Mouse (Mus musculus) MEL (cell line): ENCODE data around the gene Atg9b. TPM values are rescaled to one million over a fixed set of nuclear protein-coding genes. Genes with fewer than 3 reads are reported as not detected.

Experiments
- DNase-seq: peaks from one replicate; pipeline ENCODE4 v3.0.0; 2011; ENCODE audit warnings: low read depth, low spot score
- H3K27ac ChIP-seq: 2 replicates; pipeline ENCODE4 v1.5.1; 2012; ENCODE audit warnings: low read depth, mild to moderate bottlenecking, control low read depth, low read length, moderate library complexity; ENCODE audit not compliant: control insufficient read depth
- H3K27me3 ChIP-seq, 2 experiments: fragments of 150-350 bp in 1 of 2; sonication (generic) in 1 of 2; 2 replicates each; pipeline ENCODE4 v1.6.1; 2012; ENCODE audit warnings: low read length in 2 of 2, mild to moderate bottlenecking in 2 of 2, improper control_type of control experiment in 1 of 2, moderate library complexity in 1 of 2; ENCODE audit not compliant: insufficient read depth in 2 of 2, control insufficient read depth in 1 of 2
- H3K36me3 ChIP-seq, 2 experiments: 2 replicates each; pipeline ENCODE4 v1.6.1; 2012 to 2014; ENCODE audit warnings: low read length in 2 of 2, improper control_type of control experiment in 1 of 2, inconsistent platforms in 1 of 2, mild to moderate bottlenecking in 1 of 2; ENCODE audit not compliant: insufficient read depth in 2 of 2, control insufficient read depth in 1 of 2
- H3K4me1 ChIP-seq, 2 experiments: fragments of 150-350 bp in 1 of 2; sonication (generic) in 1 of 2; 2 replicates each; pipeline ENCODE4 v1.6.1; 2012; ENCODE audit warnings: low read length in 2 of 2, improper control_type of control experiment in 1 of 2, mild to moderate bottlenecking in 1 of 2; ENCODE audit not compliant: insufficient read depth in 2 of 2, control insufficient read depth in 1 of 2
- H3K4me3 ChIP-seq, 2 experiments: fragments of 150-350 bp in 1 of 2; sonication (generic) in 1 of 2; 2 replicates each; pipeline ENCODE4 v1.5.1; 2012; ENCODE audit warnings: low read depth in 2 of 2, low read length in 2 of 2, mild to moderate bottlenecking in 2 of 2, moderate library complexity in 2 of 2, control low read depth in 1 of 2, improper control_type of control experiment in 1 of 2; ENCODE audit not compliant: control insufficient read depth in 1 of 2, insufficient read depth in 1 of 2
- H3K79me2 ChIP-seq: 2 replicates; pipeline ENCODE4 v1.6.1; 2012; ENCODE audit warnings: mild to moderate bottlenecking, low read length, moderate library complexity; ENCODE audit not compliant: control insufficient read depth, poor library complexity, insufficient read depth
- H3K9ac ChIP-seq: 2 replicates; pipeline ENCODE4 v1.6.1; 2012; ENCODE audit warnings: low read depth, mild to moderate bottlenecking, control low read depth, low read length, moderate library complexity; ENCODE audit not compliant: control insufficient read depth, poor library complexity, severe bottlenecking
- H3K9me3 ChIP-seq: fragments of 150-350 bp; sonication (generic); replicated peaks from 2 replicates; pipeline ENCODE4 v1.6.1; 2012; ENCODE audit warnings: mild to moderate bottlenecking, low read length, improper control_type of control experiment, moderate library complexity; ENCODE audit not compliant: insufficient read depth
- BHLHE40 ChIP-seq: IDR thresholded peaks from 2 replicates; pipeline ENCODE4 v1.6.1; 2012; ENCODE audit warnings: low read depth, mild to moderate bottlenecking, inconsistent platforms, low read length, improper control_type of control experiment, borderline replicate concordance
- CTCF ChIP-seq, 3 experiments: IDR thresholded peaks in 2 of 3; conservative IDR thresholded peaks in 1 of 3; 2 replicates each; pipeline ENCODE4 v1.5.1; 2011 to 2012; ENCODE audit warnings: low read length in 3 of 3, low read depth in 2 of 3, mild to moderate bottlenecking in 2 of 3, improper control_type of control experiment in 1 of 3, inconsistent platforms in 1 of 3, mixed read lengths in 1 of 3, moderate library complexity in 1 of 3; ENCODE audit not compliant: control insufficient read depth in 1 of 3, insufficient read depth in 1 of 3, poor library complexity in 1 of 3, severe bottlenecking in 1 of 3
- ELF1 ChIP-seq: IDR thresholded peaks from 2 replicates; pipeline ENCODE4 v1.6.1; 2014; ENCODE audit warnings: low read depth, mild to moderate bottlenecking, inconsistent platforms, low read length, improper control_type of control experiment, moderate library complexity
- GABPA ChIP-seq: IDR thresholded peaks from 2 replicates; pipeline ENCODE4 v1.6.1; 2012; ENCODE audit warnings: low read depth, mild to moderate bottlenecking, inconsistent platforms, low read length, improper control_type of control experiment, moderate library complexity
- GATA1 ChIP-seq: IDR thresholded peaks from 2 replicates; pipeline ENCODE4 v1.6.1; 2011; ENCODE audit warnings: low read depth, low read length, improper control_type of control experiment
- HCFC1 ChIP-seq: IDR thresholded peaks from 2 replicates; pipeline ENCODE4 v1.6.1; 2012; ENCODE audit warnings: low read depth, mild to moderate bottlenecking, inconsistent platforms, low read length, improper control_type of control experiment, moderate library complexity
- KAT2A ChIP-seq: conservative IDR thresholded peaks from 2 replicates; pipeline ENCODE4 v1.6.1; 2012; ENCODE audit warnings: low read depth, low read length, improper control_type of control experiment, inconsistent platforms
- MAFK ChIP-seq: IDR thresholded peaks from 2 replicates; pipeline ENCODE4 v1.6.1; 2011; ENCODE audit warnings: low read depth, mild to moderate bottlenecking, low read length, improper control_type of control experiment, borderline replicate concordance
- MAX ChIP-seq: IDR thresholded peaks from 2 replicates; pipeline ENCODE4 v1.6.1; 2011; ENCODE audit warnings: low read length, improper control_type of control experiment
- MAZ ChIP-seq: IDR thresholded peaks from 2 replicates; pipeline ENCODE4 v1.6.1; 2012; ENCODE audit warnings: low read depth, mild to moderate bottlenecking, inconsistent platforms, low read length, improper control_type of control experiment
- MEF2A ChIP-seq: IDR thresholded peaks from 2 replicates; pipeline ENCODE4 v1.6.1; 2014; ENCODE audit warnings: low read depth, mild to moderate bottlenecking, inconsistent platforms, low read length, improper control_type of control experiment; ENCODE audit not compliant: poor library complexity, insufficient replicate concordance, severe bottlenecking; ENCODE audit errors: extremely low read depth
- MXI1 ChIP-seq: IDR thresholded peaks from 2 replicates; pipeline ENCODE4 v1.6.1; 2011; ENCODE audit warnings: mild to moderate bottlenecking, low read depth, low read length, improper control_type of control experiment
- MYB ChIP-seq: IDR thresholded peaks from 2 replicates; pipeline ENCODE4 v1.6.1; 2011; ENCODE audit warnings: mild to moderate bottlenecking, low read depth, low read length, improper control_type of control experiment
- MYC ChIP-seq: IDR thresholded peaks from 2 replicates; pipeline ENCODE4 v1.6.1; 2011; ENCODE audit warnings: low read depth, mild to moderate bottlenecking, low read length, improper control_type of control experiment, moderate library complexity
- NELFE ChIP-seq: IDR thresholded peaks from 2 replicates; pipeline ENCODE4 v1.6.1; 2011; ENCODE audit warnings: low read depth, low read length, improper control_type of control experiment
- NRF1 ChIP-seq: IDR thresholded peaks from 2 replicates; pipeline ENCODE4 v1.6.1; 2014; ENCODE audit warnings: low read depth, mild to moderate bottlenecking, inconsistent platforms, low read length, improper control_type of control experiment, moderate library complexity; ENCODE audit not compliant: poor library complexity, insufficient read depth, severe bottlenecking
- POLR2A ChIP-seq, 2 experiments: IDR thresholded peaks; 2 replicates each; pipeline ENCODE4 v1.6.1; 2011 to 2012; ENCODE audit warnings: low read length in 2 of 2, mild to moderate bottlenecking in 2 of 2, control low read depth in 1 of 2, improper control_type of control experiment in 1 of 2, low read depth in 1 of 2, moderate library complexity in 1 of 2; ENCODE audit not compliant: control insufficient read depth in 1 of 2, insufficient read depth in 1 of 2, poor library complexity in 1 of 2
- POLR2AphosphoS5 ChIP-seq: IDR thresholded peaks from 2 replicates; pipeline ENCODE4 v1.6.1; 2012; ENCODE audit warnings: low read depth, borderline replicate concordance, mild to moderate bottlenecking, inconsistent platforms, low read length, moderate library complexity, mixed read lengths
- RAD21 ChIP-seq: IDR thresholded peaks from 2 replicates; pipeline ENCODE4 v1.6.1; 2011; ENCODE audit warnings: mild to moderate bottlenecking, low read depth, low read length, improper control_type of control experiment
- RCOR1 ChIP-seq: IDR thresholded peaks from 2 replicates; pipeline ENCODE4 v1.6.1; 2012; ENCODE audit warnings: low read depth, mild to moderate bottlenecking, inconsistent platforms, low read length, improper control_type of control experiment
- SIN3A ChIP-seq: IDR thresholded peaks from 2 replicates; pipeline ENCODE4 v1.6.1; 2012; ENCODE audit warnings: low read length, improper control_type of control experiment, inconsistent platforms
- TAL1 ChIP-seq: IDR thresholded peaks from 2 replicates; pipeline ENCODE4 v1.6.1; 2012; ENCODE audit warnings: mild to moderate bottlenecking, inconsistent platforms, low read length, moderate library complexity, mixed read lengths
- TBP ChIP-seq: IDR thresholded peaks from 2 replicates; pipeline ENCODE4 v1.8.0; 2011; ENCODE audit warnings: low read depth, low read length, improper control_type of control experiment
- UBTF ChIP-seq: IDR thresholded peaks from 2 replicates; pipeline ENCODE4 v1.6.1; 2012; ENCODE audit warnings: low read depth, mild to moderate bottlenecking, inconsistent platforms, low read length, improper control_type of control experiment, moderate library complexity, borderline replicate concordance; ENCODE audit not compliant: insufficient read depth
- USF1 ChIP-seq: IDR thresholded peaks from 2 replicates; pipeline ENCODE4 v1.6.1; 2014; ENCODE audit warnings: low read depth, mild to moderate bottlenecking, inconsistent platforms, low read length, improper control_type of control experiment, moderate library complexity
- USF2 ChIP-seq, 2 experiments: IDR thresholded peaks; 2 replicates each; pipeline ENCODE4 v1.6.1; 2011 to 2012; ENCODE audit warnings: improper control_type of control experiment in 2 of 2, low read length in 2 of 2, borderline replicate concordance in 1 of 2, inconsistent platforms in 1 of 2, low read depth in 1 of 2, mild to moderate bottlenecking in 1 of 2; ENCODE audit not compliant: insufficient read depth in 1 of 2
- ZMIZ1 ChIP-seq: IDR thresholded peaks from 2 replicates; pipeline ENCODE4 v1.6.1; 2012; ENCODE audit warnings: low read depth, mild to moderate bottlenecking, inconsistent platforms, low read length, improper control_type of control experiment, moderate library complexity
- ZNF384 ChIP-seq: IDR thresholded peaks from 2 replicates; pipeline ENCODE4 v1.6.1; 2012; ENCODE audit warnings: low read depth, mild to moderate bottlenecking, inconsistent platforms, low read length, improper control_type of control experiment
- polyA plus RNA-seq, 2 experiments: library from polyadenylated mRNA; stranded (reverse) in 1 of 2; unstranded in 1 of 2; fragments of >175 nt in 1 of 2; fragments of >200 nt in 1 of 2; gene quantifications; 2 replicates each; pipeline versions ENCODE4 v1.2.1 to v1.2.4; 2012; ENCODE audit warnings: low replicate concordance in 2 of 2, low read depth in 1 of 2; ENCODE audit not compliant: insufficient read length in 2 of 2, insufficient read depth in 1 of 2, missing spikeins in 1 of 2
- total RNA-seq: library from RNA; depleted of rRNA; stranded (reverse); fragments of 300-350 nt; gene quantifications from 2 replicates; pipeline ENCODE4 v1.2.3, GENCODE M21; 2012

The Atg9b gene
- total and polyA plus RNA-seq, 3 experiments, result 41.2 to 41.5 TPM; not detected in 1

DNA sequence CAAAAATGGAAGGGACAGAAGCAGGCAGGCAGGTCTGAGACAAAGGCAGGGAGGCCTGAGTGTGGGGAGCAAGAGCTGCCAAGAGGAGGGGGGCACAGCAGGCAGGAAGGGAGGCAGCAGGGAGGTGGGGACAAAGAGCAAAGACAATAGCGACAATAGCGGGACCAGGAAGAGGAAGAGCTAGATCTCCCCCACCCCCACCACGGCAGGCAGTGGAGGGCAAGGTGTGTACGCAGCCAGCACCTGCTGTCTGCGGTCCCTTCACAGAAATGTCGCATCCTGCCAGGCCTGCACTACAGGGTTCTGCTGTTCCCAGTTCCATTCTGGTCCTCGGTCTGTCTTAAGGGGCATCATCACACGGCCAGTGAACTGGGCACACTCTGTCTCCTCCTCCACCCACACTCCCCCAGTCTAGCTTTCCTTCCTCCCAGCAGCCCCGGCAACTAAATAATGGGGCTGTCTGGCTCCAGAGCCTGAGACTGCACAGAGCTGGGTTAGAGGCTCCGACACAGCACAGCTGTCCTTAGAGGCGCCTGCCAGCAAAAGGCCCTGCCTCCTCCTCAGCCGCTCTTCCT lies 47.4 kb downstream of the Atg9b start:
- peak; percentile 92 for DNase-seq
- peak overlapping the region; percentile 50 to 58 for H3K4me3 ChIP-seq
- TF ChIP-seq HCFC1, result peak; percentile 68
- TF ChIP-seq ZNF384, result no peak
- peak; percentile 59; the same call in 1 of the 2 replicates for TF ChIP-seq MAX
- peak; percentile 79 for TF ChIP-seq NELFE
- TF ChIP-seq MYB, result no peak; the same call in 1 of the 2 replicates
- no peak for TF ChIP-seq USF1
- no peak; the same call in 1 of the 2 replicates for TF ChIP-seq KAT2A
- peak; percentile 85; the same call in 1 of the 2 replicates for TF ChIP-seq SIN3A
- TF ChIP-seq ELF1, result peak; percentile 93
- no peak for TF ChIP-seq NRF1
- peak; percentile 67; the same call in 1 of the 2 replicates for TF ChIP-seq MYC
- TF ChIP-seq RCOR1, result peak; percentile 4; the same call in 1 of the 2 replicates
- no peak for TF ChIP-seq UBTF
- no peak for TF ChIP-seq GABPA
- TF ChIP-seq TAL1, result peak; percentile 18; the same call in 1 of the 2 replicates
- peak; percentile 82; the same call in 1 of the 2 replicates for TF ChIP-seq TBP
- TF ChIP-seq MAZ, result peak; percentile 81; the same call in 1 of the 2 replicates
- no peak for TF ChIP-seq USF2 (IDR thresholded peaks at IDR 0.05; ENCODE audit: borderline replicate concordance in 1 of 2, insufficient read depth in 1 of 2, low read depth in 1 of 2, low read length in 2 of 2)
- peak; percentile 21 to 88; a peak in 3 of 4 replicates for TF ChIP-seq POLR2A (IDR thresholded peaks at IDR 0.05; ENCODE audit: control insufficient read depth in 1 of 2, insufficient read depth in 1 of 2, low read depth in 1 of 2, low read length in 2 of 2, poor library complexity in 1 of 2)
- no peak for TF ChIP-seq GATA1
- TF ChIP-seq MXI1, result peak; percentile 51; the same call in 1 of the 2 replicates
- TF ChIP-seq CTCF (IDR thresholded peaks at IDR 0.05 in 2 of 3, conservative IDR thresholded peaks at IDR 0.05 in 1 of 3; ENCODE audit: control insufficient read depth in 1 of 3, insufficient read depth in 1 of 3, low read depth in 2 of 3, low read length in 3 of 3, poor library complexity in 1 of 3, severe bottlenecking in 1 of 3), result no peak
- TF ChIP-seq POLR2AphosphoS5, result no peak
- no peak for TF ChIP-seq RAD21
- TF ChIP-seq MEF2A, result no peak
- TF ChIP-seq MAFK, result 0 out of 2 replicates have a peak, but pooled peaks have one; percentile 17
- peak; percentile 94 for TF ChIP-seq ZMIZ1
- peak; percentile 53; the same call in 1 of the 2 replicates for TF ChIP-seq BHLHE40
- no peaks in the 10 kb centered on the region for H3K9me3 ChIP-seq
- H3K27ac ChIP-seq, result peak overlapping the region; percentile 97
- no peaks in the 10 kb centered on the region; the same call in 1 of the 2 replicates for H3K79me2 ChIP-seq
- H3K36me3 ChIP-seq, result peaks cover 0 to 39% of the 10 kb centered on the region in 2 experiments; a peak in 2 of 4 replicates
- peak overlapping the region; percentile 73 for H3K9ac ChIP-seq
- H3K4me1 ChIP-seq, result peaks cover 38 to 58% of the 10 kb centered on the region in 2 experiments
- H3K27me3 ChIP-seq, result no peaks in the 10 kb centered on the region
